Comparison of ENCODE assay signal across 8 mouse cellular contexts in genomic region chr10:40499314-40500252, GRCm38 (mm10).
A peak's percentile ranks its signal among the peaks of the same experiment; 100 is the strongest.
DNase-seq lines count a peak whose midpoint lies in the region; ATAC-seq lines count a peak whose summit lies in the region.

No protein-coding gene starts in this region.

- H3K9me3 ChIP-seq in forebrain, embryonic 10.5 days: no peaks in the 10 kb centered on the region
- no peaks in the 10 kb centered on the region for H3K9me3 ChIP-seq in liver, embryonic 15.5 days (replicated peaks)

- H3K4me2 ChIP-seq in liver, embryonic 15.5 days: peak overlapping the region; percentile 51

- peak; percentile 13 for DNase-seq in adrenal gland, adult 2 months
- no peak for DNase-seq in adrenal gland, adult 8-10 months
- peak; percentile 63 for DNase-seq in forebrain, embryonic 10.5 days (ENCODE audit: extremely low spot score, low spot score)
- DNase-seq in layer of hippocampus, adult 11-12 months (ENCODE audit: low spot score): peak; percentile 86
- DNase-seq in naive thymus-derived CD4-positive, alpha-beta T cell, adult 2 months (ENCODE audit: low read depth): peak; percentile 50
- DNase-seq in testis, postnatal 10 days (ENCODE audit: low spot score): peak; percentile 60

- H3K27me3 ChIP-seq in forebrain, embryonic 10.5 days (ENCODE audit: poor library complexity, severe bottlenecking): no peaks in the 10 kb centered on the region
- H3K27me3 ChIP-seq in liver, embryonic 15.5 days: no peaks in the 10 kb centered on the region

- WGBS in forebrain, embryonic 10.5 days: 50% methylated on average over 18 of the region's 18 CpGs
- WGBS in liver, embryonic 15.5 days (ENCODE audit: insufficient replicate concordance): 12% methylated on average over 18 of the region's 18 CpGs

- H3K27ac ChIP-seq in forebrain, embryonic 10.5 days: peak overlapping the region; percentile 83
- peak overlapping the region; percentile 87 for H3K27ac ChIP-seq in liver, embryonic 15.5 days (replicated peaks)

- peaks cover 24% of the 10 kb centered on the region for H3K4me1 ChIP-seq in forebrain, embryonic 10.5 days
- peaks cover 42% of the 10 kb centered on the region for H3K4me1 ChIP-seq in liver, embryonic 15.5 days (replicated peaks)

- no peak overlapping the region for H3K4me3 ChIP-seq in forebrain, embryonic 10.5 days
- no peak overlapping the region; the same call in 1 of the 2 replicates for H3K4me3 ChIP-seq in liver, embryonic 15.5 days (replicated peaks)

- H3K36me3 ChIP-seq in forebrain, embryonic 10.5 days (replicated peaks): no peaks in the 10 kb centered on the region
- no peaks in the 10 kb centered on the region for H3K36me3 ChIP-seq in liver, embryonic 15.5 days (replicated peaks)

- peak overlapping the region; percentile 16; the same call in 1 of the 2 replicates for H3K9ac ChIP-seq in liver, embryonic 15.5 days

- peak; percentile 35 to 57; a peak in 3 of 4 replicates for ATAC-seq in hematopoietic stem cell, adult 5-6 weeks (replicated peaks in 1 of 2; ENCODE audit: insufficient read depth in 1 of 2, low FRiP score in 2 of 2, low TSS enrichment in 1 of 2, low read depth in 1 of 2, poor library complexity in 2 of 2, severe bottlenecking in 2 of 2)
- ATAC-seq in liver, embryonic 15.5 days (ENCODE audit: insufficient read depth): peak; percentile 79
